Mouse (Mus musculus): ENCODE measurements around the gene Slit1.

GRCm38 (mm10) chr19:41791384-41791783, 47.9 kb upstream of the Slit1 start:
- no peak for TF ChIP-seq GATA1 (IDR thresholded peaks at IDR 0.05; ENCODE audit: low read length)
- no peak for TF ChIP-seq TAL1 (IDR thresholded peaks at IDR 0.05; ENCODE audit: low read length)
